Mouse (Mus musculus) activated CD4-positive, CD25-positive, alpha-beta regulatory T cell (primary cell): ENCODE data around the gene Mob4. TPM values are rescaled to one million over a fixed set of nuclear protein-coding genes. Genes with fewer than 3 reads are reported as not detected.

Source experiments
- polyA plus RNA-seq, 2 experiments: library from polyadenylated mRNA; unstranded; fragments of 100-300 nt; shearing (Covaris generic); gene quantifications; one replicate each; pipeline ENCODE4 v1.2.1; 2017

Gene Mob4
- polyA plus RNA-seq: 100 to 1,000 TPM in 1 of 2 experiments, 10 to 100 TPM in 1; 97.4 to 122 TPM

GRCm38 (mm10) chr1:55130943-55131401 is at the start of gene Mob4:
Mob4 (plus strand) TSS chr1:55131231.

GRCm38 (mm10) chr1:55087932-55088610 is 43.0 kb upstream of the Mob4 start, which contains the start of the genes Hspe1 and Hspd1:
Hspe1 (plus strand) TSS chr1:55088132.
Hspd1 (minus strand) TSS chr1:55088243.

Other genes starting within 250 kb of the Mob4 start
- 100 to 1,000 TPM; 166 to 282 TPM for gene Ankrd44, start 204.8 kb upstream of the Mob4 start, polyA plus RNA-seq
- gene Sf3b1, start 103.8 kb upstream of the Mob4 start, polyA plus RNA-seq: 100 to 1,000 TPM; 560 to 589 TPM
- 10 to 100 TPM; 19.1 to 31.1 TPM for gene Coq10b, start 78.5 kb upstream of the Mob4 start, polyA plus RNA-seq
- gene Hspe1, start 43.1 kb upstream of the Mob4 start, polyA plus RNA-seq: 100 to 1,000 TPM; 130 to 146 TPM
- gene Hspd1, start 43.0 kb upstream of the Mob4 start, polyA plus RNA-seq: 100 to 1,000 TPM; 122 to 145 TPM
- 1 to 10 TPM; 1.3 to 2.8 TPM for gene Rftn2, start 95.6 kb downstream of the Mob4 start, polyA plus RNA-seq
- 1 to 10 TPM; 2.4 to 3.0 TPM for gene Mars2, start 105.9 kb downstream of the Mob4 start, polyA plus RNA-seq
- gene Boll, start 232.2 kb downstream of the Mob4 start, polyA plus RNA-seq: 1 to 10 TPM; 2.6 to 5.2 TPM